Mouse (Mus musculus): ENCODE results near the gene 4930562C15Rik.

DNA sequence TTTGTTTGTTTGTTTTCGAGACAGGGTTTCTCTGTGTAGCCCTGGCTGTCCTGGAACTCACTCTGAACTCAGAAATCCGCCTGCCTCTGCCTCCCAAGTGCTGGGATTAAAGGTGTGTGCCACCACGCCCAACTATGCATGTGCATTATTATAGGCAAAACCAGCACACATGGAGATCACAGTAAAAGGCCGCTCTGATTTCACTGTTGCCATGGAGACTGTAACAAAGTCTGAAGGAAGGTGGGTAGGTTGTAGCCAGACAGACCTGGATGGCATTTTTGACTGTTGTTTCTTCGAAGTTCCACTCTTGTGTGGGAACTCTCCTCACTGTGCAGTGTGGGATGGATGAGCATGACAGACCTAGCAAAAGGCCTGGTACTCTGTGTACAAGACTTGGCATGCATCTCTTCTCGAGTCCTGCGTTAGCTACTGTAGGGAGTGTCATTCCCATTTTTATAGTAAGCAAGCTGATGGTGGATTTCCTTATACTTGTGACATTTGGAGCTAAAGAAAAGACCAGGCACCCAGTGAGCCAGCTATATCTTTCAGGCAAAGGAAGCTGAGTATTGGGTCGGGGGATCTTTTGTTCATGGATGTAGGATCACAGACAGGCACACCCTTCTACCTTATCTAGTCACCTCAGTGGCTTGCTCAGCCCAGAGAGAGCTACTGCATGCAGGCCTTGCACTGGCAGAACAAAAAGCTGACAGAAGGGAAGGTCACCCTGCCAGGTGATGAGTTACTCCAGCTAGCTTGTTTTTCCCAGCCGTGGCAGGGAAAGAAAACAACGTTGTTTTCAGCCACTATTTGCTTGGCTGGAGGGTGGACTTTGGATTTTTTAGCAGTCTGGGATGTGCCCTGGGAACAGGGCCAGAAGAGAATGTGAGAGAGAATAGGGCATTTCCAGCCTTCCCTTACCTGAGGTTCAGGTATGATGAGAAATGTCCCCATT, 46.5 kb downstream of the 4930562C15Rik start:
- TF ChIP-seq EP300 (IDR thresholded peaks at IDR 0.05; ENCODE audit: insufficient read depth, low read depth, low read length) (no peak), CTCF (IDR thresholded peaks at IDR 0.05; ENCODE audit: low read depth, low read length) (no peak), POLR2A (IDR thresholded peaks at IDR 0.05; ENCODE audit: insufficient read depth, low read length) (no peak)

Measured in ES-Bruce4 (cell line).